Mouse (Mus musculus): ENCODE results near the gene Agpat3. TPM values are rescaled to one million over a fixed set of nuclear protein-coding genes. Genes with fewer than 3 reads are reported as not detected.

Agpat3 gene
- polyA plus RNA-seq, 1 experiment, result 247 TPM

DNA sequence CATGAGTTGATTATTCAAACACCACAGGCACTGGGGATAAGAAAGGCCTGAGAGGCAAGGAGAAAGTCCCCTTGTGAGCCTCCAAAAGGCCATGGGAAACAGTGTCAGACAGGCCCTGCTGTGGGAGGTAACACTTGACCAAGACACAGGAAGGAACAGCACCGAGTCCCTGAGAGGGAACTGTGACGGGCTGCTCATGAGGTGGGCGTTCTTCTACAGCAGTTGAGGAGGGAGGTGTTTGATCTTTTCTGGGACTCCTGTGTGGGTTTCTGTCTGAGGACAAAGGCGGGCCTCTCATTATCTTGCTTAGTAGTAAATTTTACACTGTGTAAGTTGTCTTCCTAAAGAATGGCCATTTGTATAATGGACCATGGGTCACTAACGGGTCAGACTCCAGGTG, 33.2 kb upstream of the Agpat3 start:
- no peak overlapping the region for H3K4me3 ChIP-seq (replicated peaks; ENCODE audit: extremely low read depth, low read depth, low read length)
- no peak for DNase-seq
- H3K4me1 ChIP-seq (ENCODE audit: control insufficient read depth, insufficient read depth, low read length), result no peaks in the 10 kb centered on the region
- TF ChIP-seq POLR2A (IDR thresholded peaks at IDR 0.05; ENCODE audit: borderline replicate concordance, extremely low read depth, low read depth, low read length), result no peak
- TF ChIP-seq CTCF (IDR thresholded peaks at IDR 0.05; ENCODE audit: insufficient read depth, low read length), result no peak
- WGBS, result 73% methylated on average over 5 of the region's 5 CpGs

DNA sequence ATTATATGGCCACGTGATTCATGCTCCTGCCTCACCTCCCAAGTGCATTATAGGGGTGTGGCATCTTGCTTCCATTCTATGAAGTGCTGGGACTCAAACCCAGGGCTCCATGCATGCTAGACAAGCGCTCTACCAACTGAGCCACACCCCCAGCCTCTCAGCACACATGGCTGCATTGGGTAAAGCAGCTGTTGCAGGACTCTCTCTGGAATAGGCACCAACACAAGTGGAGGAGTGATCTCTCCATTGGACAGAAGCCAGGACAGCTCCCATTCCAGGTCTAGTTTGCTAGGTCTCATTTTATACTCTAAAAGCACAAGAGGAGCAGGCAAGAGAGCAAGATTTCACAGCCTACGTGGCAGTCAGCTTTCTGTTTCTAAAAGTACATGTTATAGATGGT, 31.3 kb upstream of the Agpat3 start:
- DNase-seq, result no peak
- Histone ChIP-seq H3K4me3 (replicated peaks; ENCODE audit: extremely low read depth, low read depth, low read length) (no peak overlapping the region), H3K4me1 (ENCODE audit: control insufficient read depth, insufficient read depth, low read length) (no peaks in the 10 kb centered on the region)
- TF ChIP-seq CTCF (IDR thresholded peaks at IDR 0.05; ENCODE audit: insufficient read depth, low read length) (no peak), POLR2A (IDR thresholded peaks at IDR 0.05; ENCODE audit: borderline replicate concordance, extremely low read depth, low read depth, low read length) (no peak)
- 75% methylated on average over 3 of the region's 3 CpGs for WGBS

DNA sequence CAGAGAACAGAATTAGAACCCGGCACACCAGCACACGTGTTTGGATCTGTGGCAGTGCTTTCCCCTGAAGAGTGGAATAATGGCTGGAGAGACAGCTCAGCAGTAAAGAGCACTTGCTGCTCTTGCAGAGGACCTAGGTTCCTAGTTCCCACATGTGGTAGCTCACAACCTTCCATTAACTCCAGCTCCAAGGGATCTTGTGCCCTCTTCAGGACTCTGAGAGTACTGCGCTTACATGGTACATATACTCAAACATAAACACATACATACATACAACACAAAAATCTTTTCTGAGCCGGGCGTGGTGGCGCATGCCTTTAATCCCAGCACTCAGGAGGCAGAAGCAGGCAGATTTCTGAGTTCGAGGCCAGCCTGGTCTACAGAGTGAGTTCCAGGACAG, 26.2 kb upstream of the Agpat3 start:
- TF ChIP-seq POLR2A (IDR thresholded peaks at IDR 0.05; ENCODE audit: borderline replicate concordance, extremely low read depth, low read depth, low read length) (no peak), CTCF (IDR thresholded peaks at IDR 0.05; ENCODE audit: insufficient read depth, low read length) (no peak)
- 94% methylated on average over 7 of the region's 7 CpGs for WGBS
- Histone ChIP-seq H3K4me3 (replicated peaks; ENCODE audit: extremely low read depth, low read depth, low read length) (no peak overlapping the region), H3K4me1 (ENCODE audit: control insufficient read depth, insufficient read depth, low read length) (no peaks in the 10 kb centered on the region)
- DNase-seq, result no peak

DNA sequence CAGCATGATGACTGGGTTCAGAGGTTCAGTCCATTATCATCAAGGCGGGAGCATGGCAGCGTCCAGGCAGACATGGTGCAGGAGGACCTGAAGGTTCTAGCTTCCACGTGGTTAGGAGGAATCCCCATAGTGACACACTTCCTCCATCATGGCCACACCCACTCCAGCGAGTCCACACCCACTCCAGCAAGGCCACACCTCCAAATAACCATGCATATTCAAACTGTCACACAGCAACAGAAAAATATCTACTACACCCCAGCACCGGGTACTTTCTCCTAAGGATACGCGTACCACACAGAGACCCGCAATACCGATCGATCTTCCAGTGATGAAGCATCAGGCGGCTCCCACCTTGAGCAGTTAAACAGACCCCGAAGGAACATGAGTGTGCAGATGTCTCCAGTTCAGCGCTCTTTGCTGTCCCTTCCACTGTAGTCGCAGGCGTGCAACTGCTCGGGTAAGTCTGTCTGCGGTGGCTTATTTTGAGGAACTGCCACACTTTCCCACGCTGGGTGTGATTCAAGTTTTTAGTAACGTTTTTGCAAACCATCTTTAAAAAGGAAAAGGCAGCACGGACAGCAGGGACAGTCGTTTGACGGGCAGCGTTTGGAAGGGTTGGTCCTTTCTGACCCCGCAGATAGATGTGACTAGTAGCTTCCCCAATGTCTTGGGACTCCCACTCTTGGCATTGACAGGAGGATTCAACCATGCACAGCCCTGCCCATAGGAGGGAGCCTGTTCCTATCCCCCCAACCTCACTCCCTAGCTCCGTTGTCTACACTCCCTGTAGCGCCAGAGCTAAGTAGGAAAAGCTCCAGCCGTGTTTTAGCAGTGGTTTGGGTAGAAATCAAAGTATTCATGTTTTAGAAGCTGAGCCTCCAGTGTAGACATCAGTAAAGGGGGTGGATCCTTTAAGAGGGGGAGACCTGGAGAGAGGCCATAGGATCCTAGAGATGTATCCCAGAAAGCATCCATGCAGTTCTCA, 20.7 kb upstream of the Agpat3 start:
- TF ChIP-seq POLR2A (IDR thresholded peaks at IDR 0.05; ENCODE audit: borderline replicate concordance, extremely low read depth, low read depth, low read length) (no peak), CTCF (IDR thresholded peaks at IDR 0.05; ENCODE audit: insufficient read depth, low read length) (no peak)
- Histone ChIP-seq H3K4me1 (ENCODE audit: control insufficient read depth, insufficient read depth, low read length) (no peaks in the 10 kb centered on the region; the same call in 1 of the 2 replicates), H3K4me3 (replicated peaks; ENCODE audit: extremely low read depth, low read depth, low read length) (no peak overlapping the region)
- 57% methylated on average over 27 of the region's 27 CpGs for WGBS
- no peak for DNase-seq

DNA sequence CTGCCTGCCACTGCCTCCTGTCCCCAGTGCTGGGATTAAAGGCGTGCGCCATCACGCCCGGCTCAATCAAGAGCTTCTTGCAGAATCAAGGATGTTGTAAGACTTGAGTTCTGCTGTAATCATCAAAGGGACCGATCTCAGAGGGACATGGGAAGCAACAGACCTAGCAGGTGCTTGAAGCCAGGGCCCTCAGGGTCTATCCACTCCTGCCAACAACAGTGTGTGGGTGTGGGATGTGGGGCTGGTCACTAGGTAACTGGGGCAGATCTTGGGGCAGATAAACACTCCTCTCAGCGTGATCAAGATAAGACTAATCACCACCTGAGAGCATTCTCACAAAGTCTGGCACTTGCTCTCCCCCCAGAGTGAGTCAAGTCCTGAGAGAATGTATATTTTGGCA, 19.5 kb upstream of the Agpat3 start:
- H3K4me1 ChIP-seq (ENCODE audit: control insufficient read depth, insufficient read depth, low read length), result no peaks in the 10 kb centered on the region; the same call in 1 of the 2 replicates
- no peak overlapping the region for H3K4me3 ChIP-seq (replicated peaks; ENCODE audit: extremely low read depth, low read depth, low read length)
- WGBS, result 57% methylated on average over 6 of the region's 6 CpGs
- no peak for DNase-seq
- TF ChIP-seq POLR2A (IDR thresholded peaks at IDR 0.05; ENCODE audit: borderline replicate concordance, extremely low read depth, low read depth, low read length), result no peak
- TF ChIP-seq CTCF (IDR thresholded peaks at IDR 0.05; ENCODE audit: insufficient read depth, low read length), result no peak

DNA sequence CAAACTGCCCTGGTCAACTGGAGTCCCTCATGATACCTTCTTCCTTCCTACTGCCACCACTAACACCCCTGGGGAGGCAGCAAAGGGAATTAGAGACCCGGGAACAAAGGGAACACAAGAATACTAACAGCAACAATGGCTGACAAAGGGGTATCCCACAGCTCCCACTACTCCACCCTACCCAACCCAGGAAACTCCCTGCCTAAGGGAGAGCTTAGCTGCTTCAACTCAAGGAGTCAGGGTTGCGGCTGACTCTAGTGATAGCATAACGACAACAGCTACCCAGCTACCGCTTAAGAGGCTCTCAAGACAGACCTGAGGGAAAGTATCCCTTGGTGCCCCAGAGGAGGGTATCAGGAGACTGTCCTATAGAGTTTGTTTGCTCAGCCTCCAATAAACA, 15.3 kb upstream of the Agpat3 start:
- Histone ChIP-seq H3K4me3 (replicated peaks; ENCODE audit: extremely low read depth, low read depth, low read length) (no peak overlapping the region), H3K4me1 (ENCODE audit: control insufficient read depth, insufficient read depth, low read length) (no peaks in the 10 kb centered on the region; the same call in 1 of the 2 replicates)
- 58% methylated on average over 4 of the region's 4 CpGs for WGBS
- TF ChIP-seq POLR2A (IDR thresholded peaks at IDR 0.05; ENCODE audit: borderline replicate concordance, extremely low read depth, low read depth, low read length) (no peak), CTCF (IDR thresholded peaks at IDR 0.05; ENCODE audit: insufficient read depth, low read length) (no peak)
- DNase-seq, result no peak

DNA sequence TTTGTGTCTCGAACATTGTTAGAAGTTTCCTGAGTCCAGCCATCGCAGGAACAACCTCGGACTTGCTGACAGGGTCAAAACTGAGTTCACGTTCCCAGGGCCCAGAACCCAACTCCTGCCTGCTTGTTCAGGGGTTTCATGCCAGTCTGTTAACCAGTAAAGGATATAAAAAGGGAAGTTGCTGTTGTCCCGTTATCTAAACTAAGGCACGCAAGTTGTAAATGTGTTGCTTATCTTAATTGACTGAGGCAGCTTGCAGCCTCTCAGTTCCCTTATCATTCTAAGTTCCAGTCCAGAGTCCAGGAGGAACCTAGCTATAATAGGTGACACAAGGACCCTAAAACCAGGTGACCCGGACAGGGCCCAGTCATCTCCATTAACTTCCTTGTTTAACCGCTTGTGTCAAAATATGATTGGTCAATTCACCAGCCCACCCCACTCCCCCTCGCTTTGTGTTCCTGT, 14.6 kb upstream of the Agpat3 start:
- no peak for DNase-seq
- WGBS, result 36% methylated on average over 9 of the region's 9 CpGs
- Histone ChIP-seq H3K4me3 (replicated peaks; ENCODE audit: extremely low read depth, low read depth, low read length) (no peak overlapping the region), H3K4me1 (ENCODE audit: control insufficient read depth, insufficient read depth, low read length) (no peaks in the 10 kb centered on the region)
- TF ChIP-seq POLR2A (IDR thresholded peaks at IDR 0.05; ENCODE audit: borderline replicate concordance, extremely low read depth, low read depth, low read length) (no peak), CTCF (IDR thresholded peaks at IDR 0.05; ENCODE audit: insufficient read depth, low read length) (no peak)

DNA sequence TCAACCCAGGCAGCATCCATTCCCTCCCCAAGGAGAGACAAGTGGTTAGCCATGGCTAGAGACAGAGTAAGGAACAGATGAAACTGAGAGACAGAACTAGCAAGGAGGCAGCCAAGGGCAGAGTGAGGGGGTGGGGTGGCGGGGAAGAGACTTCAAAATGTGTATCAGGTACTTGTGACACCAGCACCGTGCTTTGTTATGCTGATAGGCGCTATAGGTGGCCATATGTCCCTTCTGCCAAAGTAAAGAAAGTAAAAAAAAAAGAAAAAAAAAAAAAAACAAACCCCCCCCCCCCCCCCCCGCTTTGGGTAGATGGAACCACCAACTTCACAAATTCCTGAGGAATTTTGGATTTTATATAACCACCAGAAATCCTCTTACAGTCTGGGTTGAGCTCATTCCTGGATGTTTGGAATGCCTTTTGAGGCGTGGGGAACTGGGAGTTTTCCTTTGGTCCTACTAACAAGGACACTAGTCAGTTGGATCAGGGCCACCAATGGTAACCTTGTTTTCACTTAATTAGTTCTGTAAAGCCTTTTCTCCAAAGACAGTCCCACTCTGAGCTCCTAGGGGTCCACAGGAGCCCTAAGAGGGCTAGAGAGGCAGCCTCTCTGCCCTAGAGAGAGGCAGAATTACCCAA, 14.0 kb upstream of the Agpat3 start:
- 57% methylated on average over 5 of the region's 5 CpGs for WGBS
- Histone ChIP-seq H3K4me3 (replicated peaks; ENCODE audit: extremely low read depth, low read depth, low read length) (no peak overlapping the region), H3K4me1 (ENCODE audit: control insufficient read depth, insufficient read depth, low read length) (no peaks in the 10 kb centered on the region)
- no peak for DNase-seq
- TF ChIP-seq POLR2A (IDR thresholded peaks at IDR 0.05; ENCODE audit: borderline replicate concordance, extremely low read depth, low read depth, low read length), result no peak
- TF ChIP-seq CTCF (IDR thresholded peaks at IDR 0.05; ENCODE audit: insufficient read depth, low read length), result no peak

DNA sequence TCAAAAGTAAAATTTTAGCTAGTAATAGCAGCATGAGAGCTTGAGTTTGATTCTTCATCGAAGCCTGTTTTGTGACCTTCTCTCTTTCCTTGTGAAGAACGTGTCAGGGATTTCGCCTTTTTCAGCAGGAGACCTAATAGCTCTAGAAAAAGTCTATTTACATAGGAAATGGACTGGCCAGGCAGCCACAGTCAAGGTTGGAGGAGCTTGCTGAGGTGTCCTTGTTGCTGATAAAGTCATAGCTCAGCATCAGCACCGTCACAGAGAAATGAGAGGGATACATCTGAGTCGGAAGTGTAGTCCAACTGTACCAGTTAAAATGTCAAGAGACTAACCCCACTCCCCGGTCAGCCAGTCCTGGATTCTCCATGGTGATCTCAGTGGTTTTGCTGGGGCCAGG, 13.3 kb upstream of the Agpat3 start:
- H3K4me3 ChIP-seq (replicated peaks; ENCODE audit: extremely low read depth, low read depth, low read length), result no peak overlapping the region
- TF ChIP-seq CTCF (IDR thresholded peaks at IDR 0.05; ENCODE audit: insufficient read depth, low read length), result no peak
- TF ChIP-seq POLR2A (IDR thresholded peaks at IDR 0.05; ENCODE audit: borderline replicate concordance, extremely low read depth, low read depth, low read length), result no peak
- no peaks in the 10 kb centered on the region for H3K4me1 ChIP-seq (ENCODE audit: control insufficient read depth, insufficient read depth, low read length)
- DNase-seq, result no peak
- WGBS, result 80% methylated on average over 6 of the region's 6 CpGs
